Mouse (Mus musculus): ENCODE data around the gene Oas1g.

- TF ChIP-seq POLR2A (IDR thresholded peaks at IDR 0.05; ENCODE audit: borderline replicate concordance, low read depth, low read length) (no peak), CTCF (IDR thresholded peaks at IDR 0.05; ENCODE audit: low read depth, low read length) (peak; percentile 41; the same call in 1 of the 2 replicates)
Observed at GRCm38 (mm10) chr5:120865336-120865860, 22.0 kb downstream of the Oas1g start.

Measured in bone marrow macrophage, adult 2 months (primary cell).